Mouse (Mus musculus) erythroblast, embryonic 14.5 days (primary cell): ENCODE results near the gene Sobp.

Experiments
- GATA1 ChIP-seq: IDR thresholded peaks from 2 replicates; pipeline ENCODE4 v1.6.1; 2012; ENCODE audit warnings: low read length, inconsistent platforms, mixed read lengths
- TAL1 ChIP-seq: IDR thresholded peaks from 3 replicates; pipeline ENCODE4 v1.6.1; 2012; ENCODE audit warnings: low read length, inconsistent platforms, mixed read lengths

DNA sequence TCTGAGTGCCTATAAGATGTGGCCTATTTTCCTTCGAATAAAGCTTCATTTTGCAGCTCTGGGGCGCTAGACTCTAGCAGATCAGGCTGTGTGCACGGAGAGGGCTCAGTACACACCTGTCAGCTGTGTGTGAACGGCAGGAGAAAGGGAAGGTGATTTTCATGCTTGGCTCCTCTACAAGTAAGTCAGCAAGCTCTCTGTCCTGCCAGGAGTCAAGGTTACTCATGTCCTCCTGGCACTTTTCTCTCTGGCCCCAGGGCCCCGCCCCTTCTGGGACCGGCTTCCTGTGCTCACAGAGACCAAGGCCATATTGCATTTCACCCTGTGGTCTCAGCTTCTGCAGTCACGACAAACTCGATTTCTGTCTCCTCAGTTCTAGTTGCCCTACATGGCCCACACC, 138.8 kb downstream of the Sobp start:
- TF ChIP-seq GATA1 (no peak), TAL1 (no peak)
